Mouse (Mus musculus) large intestine, adult 2 months (tissue): ENCODE results near the gene Iqcf1. TPM values are rescaled to one million over a fixed set of nuclear protein-coding genes. Genes with fewer than 3 reads are reported as not detected.

Experiments used
- polyA plus RNA-seq: library from polyadenylated mRNA; depleted of rRNA; stranded (reverse); fragments of >200 nt; gene quantifications from 2 replicates; pipeline ENCODE4 v1.2.3, GENCODE M21; 2012; rRNA removed

Iqcf1 gene
- polyA plus RNA-seq, 1 experiment: not detected

Other genes starting within 250 kb of the Iqcf1 start
- 19.7 and 23.2 TPM in 2 replicates for gene Poc1a, start 218.9 kb upstream of the Iqcf1 start, polyA plus RNA-seq
- gene Dusp7, start 131.3 kb upstream of the Iqcf1 start, polyA plus RNA-seq: 12.6 and 15.2 TPM in 2 replicates
- 788 and 789 TPM in 2 replicates for gene Rpl29, start 70.5 kb upstream of the Iqcf1 start, polyA plus RNA-seq
- 88.7 and 135 TPM in 2 replicates for gene Acy1, start 61.6 kb upstream of the Iqcf1 start, polyA plus RNA-seq
- 58.1 and 64.3 TPM in 2 replicates for gene Abhd14b, start 52.5 kb upstream of the Iqcf1 start, polyA plus RNA-seq
- 43.9 and 46.5 TPM in 2 replicates for gene Abhd14a, start 52.3 kb upstream of the Iqcf1 start, polyA plus RNA-seq
- 15.4 and 17.4 TPM in 2 replicates for gene Pcbp4, start 46.7 kb upstream of the Iqcf1 start, polyA plus RNA-seq
- gene Gpr62, start 34.0 kb upstream of the Iqcf1 start, polyA plus RNA-seq: 0.05 and 0.21 TPM in 2 replicates
- gene Rrp9, start 24.0 kb upstream of the Iqcf1 start, polyA plus RNA-seq: 24.4 and 28.9 TPM in 2 replicates
- gene Parp3, start 23.0 kb upstream of the Iqcf1 start, polyA plus RNA-seq: 19.5 and 31.6 TPM in 2 replicates
- gene Iqcf5, start 14.6 kb downstream of the Iqcf1 start, polyA plus RNA-seq: not detected in 2 replicates
- gene Iqcf3, start 61.7 kb downstream of the Iqcf1 start, polyA plus RNA-seq: not detected in 2 replicates
- not detected in 2 replicates for gene Iqcf4, start 71.0 kb downstream of the Iqcf1 start, polyA plus RNA-seq
- gene Iqcf6, start 126.6 kb downstream of the Iqcf1 start, polyA plus RNA-seq: not detected in 2 replicates
- gene Grm2, start 156.1 kb downstream of the Iqcf1 start, polyA plus RNA-seq: 0.16 and 0.25 TPM in 2 replicates
- 65.6 and 68.0 TPM in 2 replicates for gene Tex264, start 186.0 kb downstream of the Iqcf1 start, polyA plus RNA-seq